ENCODE assay signal across 11 mouse cellular contexts in genomic region chr5:147964776-147965175, GRCm38 (mm10). TPM values are rescaled to one million over a fixed set of nuclear protein-coding genes. Genes with fewer than 3 reads are reported as not detected.
DNase-seq lines count a peak whose midpoint lies in the region; ATAC-seq and TF ChIP-seq lines count a peak whose summit lies in the region.
"Had no signal": no experiment of that assay in that cellular context is flagged by ENCODE, and none has a peak within 500 bp of the region (broad histone marks: within the 10 kb centered on the region; RNA-seq: fewer than 3 reads in every experiment).

No protein-coding gene starts in this region.

- H3K4me3 ChIP-seq in hindbrain, postnatal 0 days (ENCODE audit: low read length) = no peak overlapping the region
- no peak overlapping the region for H3K4me3 ChIP-seq in hindbrain, embryonic 12.5 days
- H3K4me3 ChIP-seq in thymus, adult 2 months (ENCODE audit: control insufficient read depth, insufficient read depth, low read length) = no peak overlapping the region
- H3K4me3 ChIP-seq in embryonic facial prominence, embryonic 11.5 days (ENCODE audit: low read depth, low read length) = no peak overlapping the region
- H3K4me3 ChIP-seq: embryonic facial prominence, embryonic 13.5 days; heart, embryonic 13.5 days had no signal

- 49% methylated on average over 2 of the region's 2 CpGs for WGBS in hindbrain, postnatal 0 days
- WGBS in hindbrain, embryonic 12.5 days = 47% methylated on average over 2 of the region's 2 CpGs
- 60% methylated on average over 2 of the region's 2 CpGs for WGBS in thymus, adult 2 months
- WGBS in embryonic facial prominence, embryonic 11.5 days = 52% methylated on average over 2 of the region's 2 CpGs

- H3K4me1 ChIP-seq in hindbrain, postnatal 0 days (ENCODE audit: insufficient read depth, low read length) = no peaks in the 10 kb centered on the region
- no peaks in the 10 kb centered on the region for H3K4me1 ChIP-seq in hindbrain, embryonic 12.5 days
- no peaks in the 10 kb centered on the region for H3K4me1 ChIP-seq in thymus, adult 2 months (replicated peaks; ENCODE audit: control insufficient read depth, insufficient read depth, low read length)
- no peaks in the 10 kb centered on the region for H3K4me1 ChIP-seq in embryonic facial prominence, embryonic 11.5 days (ENCODE audit: control insufficient read depth, insufficient read depth, low read length)
- H3K4me1 ChIP-seq: embryonic facial prominence, embryonic 13.5 days had no signal

- no peak overlapping the region for H3K9ac ChIP-seq in hindbrain, postnatal 0 days (replicated peaks; ENCODE audit: low read length)
- no peak overlapping the region for H3K9ac ChIP-seq in hindbrain, embryonic 12.5 days
- H3K9ac ChIP-seq in embryonic facial prominence, embryonic 11.5 days (replicated peaks; ENCODE audit: low read length) = no peak overlapping the region
- H3K9ac ChIP-seq: embryonic facial prominence, embryonic 13.5 days; heart, embryonic 13.5 days had no signal

- no peak for ATAC-seq in hindbrain, postnatal 0 days
- ATAC-seq in hindbrain, embryonic 12.5 days (ENCODE audit: low FRiP score) = no peak
- no peak for ATAC-seq in embryonic facial prominence, embryonic 11.5 days (replicated peaks; ENCODE audit: insufficient number of reproducible peaks, low FRiP score, low TSS enrichment, low read depth)

- H3K9me3 ChIP-seq in hindbrain, postnatal 0 days (ENCODE audit: low read length) = no peaks in the 10 kb centered on the region
- no peaks in the 10 kb centered on the region for H3K9me3 ChIP-seq in hindbrain, embryonic 12.5 days (replicated peaks)
- H3K9me3 ChIP-seq in embryonic facial prominence, embryonic 11.5 days (replicated peaks; ENCODE audit: control insufficient read depth, low read length) = no peaks in the 10 kb centered on the region
- H3K9me3 ChIP-seq: embryonic facial prominence, embryonic 13.5 days; heart, embryonic 13.5 days had no signal

- no peaks in the 10 kb centered on the region for H3K27me3 ChIP-seq in hindbrain, postnatal 0 days (ENCODE audit: insufficient read depth, low read length)
- H3K27me3 ChIP-seq in hindbrain, embryonic 12.5 days = no peaks in the 10 kb centered on the region
- H3K27me3 ChIP-seq in thymus, adult 2 months (ENCODE audit: control insufficient read depth, insufficient read depth, low read length) = no peaks in the 10 kb centered on the region
- no peaks in the 10 kb centered on the region for H3K27me3 ChIP-seq in embryonic facial prominence, embryonic 11.5 days (ENCODE audit: control insufficient read depth, insufficient read depth, low read length)

- TF ChIP-seq POLR2A in thymus, adult 2 months (IDR thresholded peaks at IDR 0.05; ENCODE audit: control insufficient read depth, extremely low read depth, insufficient read depth, low read length, poor library complexity) = no peak

- DNase-seq in hindbrain, postnatal 0 days (ENCODE audit: low spot score) = peak; percentile 54
- DNase-seq in thymus, postnatal 4 days = peak; percentile 31
- DNase-seq in thymus, adult 2 months = no peak
- peak; percentile 38 for DNase-seq in embryonic facial prominence, embryonic 11.5 days (ENCODE audit: low spot score)
- DNase-seq in yolk sac, embryonic 10.5 days (ENCODE audit: low spot score) = no peak
- no peak for DNase-seq in gastrocnemius, postnatal 25 days
- no peak for DNase-seq in T-cell, adult 2 months (ENCODE audit: low spot score)
- DNase-seq: layer of hippocampus, postnatal 36 days had no signal

- peak; percentile 66 for TF ChIP-seq CTCF in hindbrain, postnatal 0 days (IDR thresholded peaks at IDR 0.05; ENCODE audit: low read depth)
- TF ChIP-seq CTCF in thymus, adult 2 months (IDR thresholded peaks at IDR 0.05; ENCODE audit: borderline replicate concordance, control insufficient read depth, extremely low read depth, insufficient read depth, low read length, poor library complexity) = no peak

- H3K4me2 ChIP-seq in hindbrain, postnatal 0 days (ENCODE audit: low read depth, low read length) = no peak overlapping the region
- H3K4me2 ChIP-seq in hindbrain, embryonic 12.5 days (replicated peaks) = no peak overlapping the region
- no peak overlapping the region for H3K4me2 ChIP-seq in embryonic facial prominence, embryonic 11.5 days (ENCODE audit: low read depth, low read length)
- H3K4me2 ChIP-seq: embryonic facial prominence, embryonic 13.5 days had no signal

- H3K27ac ChIP-seq in hindbrain, postnatal 0 days = no peak overlapping the region
- H3K27ac ChIP-seq in hindbrain, embryonic 12.5 days = no peak overlapping the region
- no peak overlapping the region for H3K27ac ChIP-seq in thymus, adult 2 months (ENCODE audit: control insufficient read depth, insufficient read depth, low read length)
- no peak overlapping the region for H3K27ac ChIP-seq in embryonic facial prominence, embryonic 11.5 days (replicated peaks; ENCODE audit: low read depth, low read length)
- H3K27ac ChIP-seq: embryonic facial prominence, embryonic 13.5 days; heart, embryonic 13.5 days had no signal

- H3K36me3 ChIP-seq in hindbrain, postnatal 0 days (ENCODE audit: insufficient read depth, low read length) = no peaks in the 10 kb centered on the region
- no peaks in the 10 kb centered on the region for H3K36me3 ChIP-seq in hindbrain, embryonic 12.5 days
- H3K36me3 ChIP-seq in thymus, adult 2 months (ENCODE audit: control insufficient read depth, insufficient read depth, low read length) = no peaks in the 10 kb centered on the region
- H3K36me3 ChIP-seq in embryonic facial prominence, embryonic 11.5 days (replicated peaks; ENCODE audit: control insufficient read depth, insufficient read depth, low read depth, low read length) = no peaks in the 10 kb centered on the region
- H3K36me3 ChIP-seq: embryonic facial prominence, embryonic 13.5 days; heart, embryonic 13.5 days had no signal

RNA-seq across cellular contexts. Expression of gene Mtus2, which starts 7.7 kb away (rescaled TPM):
- 40.4 and 50.2 TPM in 2 replicates for total RNA-seq in hindbrain, postnatal 0 days (2014; rRNA removed)
- polyA plus RNA-seq in hindbrain, postnatal 0 days (2015; fragmentation: Nextera tagmentation; extraction: Ambion mirVana) = 31.3 and 33.6 TPM in 2 replicates
- polyA plus RNA-seq in hindbrain, embryonic 12.5 days (2016; fragmentation: Nextera tagmentation; extraction: Ambion mirVana) = 48.9 and 49.7 TPM in 2 replicates
- 3.6 and 8.7 TPM in 2 replicates for polyA plus RNA-seq in thymus, adult 2 months (2012; rRNA removed)
- polyA plus RNA-seq in embryonic facial prominence, embryonic 11.5 days (2014; fragmentation: Nextera tagmentation; extraction: Ambion mirVana) = 10.6 and 10.7 TPM in 2 replicates
- under 1 TPM in 1 of 2 experiments, not detected in 1; 0.16 TPM for total RNA-seq in gastrocnemius, postnatal 25 days (2021)

Comparison
In these comparisons a context has a peak if more than half of its experiments do, and no peak if none do; other contexts are left out.
1. DNase-seq: peak in hindbrain, postnatal 0 days (single experiment), thymus, postnatal 4 days (single experiment) and embryonic facial prominence, embryonic 11.5 days (single experiment); none in thymus, adult 2 months (single experiment), yolk sac, embryonic 10.5 days (single experiment), gastrocnemius, postnatal 25 days (single experiment) and T-cell, adult 2 months (single experiment).